Mouse (Mus musculus): ENCODE data around the gene Sin3b. TPM values are rescaled to one million over a fixed set of nuclear protein-coding genes. Genes with fewer than 3 reads are reported as not detected.
"Not testable (repeated sequence)": the region's sequence is repeated elsewhere in the genome, so short reads cannot be mapped to it uniquely, and the experiment has no call there.

The Sin3b gene
- 100 to 1,000 TPM; 113 to 127 TPM for total RNA-seq (2021)
- long read RNA-seq, experiment 1, full-length matches to known transcripts, result 55 of 70 reads
- long read RNA-seq, experiment 1, partial matches to known transcripts, result 14 of 70 reads
- long read RNA-seq, experiment 1, other reads (novel, unspliced or antisense), result 1 of 70 reads
- long read RNA-seq, experiment 2, full-length matches to known transcripts, result 45 of 62 reads
- long read RNA-seq, experiment 2, partial matches to known transcripts, result 13 of 62 reads
- long read RNA-seq, experiment 2, other reads (novel, unspliced or antisense), result 4 of 62 reads

- DNase-seq (ENCODE audit: low spot score in 2 of 2), result peak; percentile 93 to 97
Observed at GRCm38 (mm10) chr8:72722769-72723650, at the start of gene Sin3b. Gene Sin3b (plus strand): TSS chr8:72723285.

- no peak for DNase-seq (ENCODE audit: low spot score in 2 of 2)
Observed at GRCm38 (mm10) chr8:72674184-72674583, 48.9 kb upstream of the Sin3b start.

- DNase-seq (ENCODE audit: low spot score in 2 of 2), result no peak
Observed at GRCm38 (mm10) chr8:72676436-72676835, 46.6 kb upstream of the Sin3b start.

GRCm38 (mm10) chr8:72676844-72677243 is 46.2 kb upstream of the Sin3b start:
- DNase-seq (ENCODE audit: low spot score in 2 of 2), result not testable (repeated sequence)

- no peak for DNase-seq (ENCODE audit: low spot score in 2 of 2)
Observed at GRCm38 (mm10) chr8:72677331-72677730, 45.8 kb upstream of the Sin3b start.

GRCm38 (mm10) chr8:72680133-72680532 is 43.0 kb upstream of the Sin3b start:
- peak; percentile 35 to 53 for DNase-seq (ENCODE audit: low spot score in 2 of 2)

GRCm38 (mm10) chr8:72682051-72682687 is 40.9 kb upstream of the Sin3b start:
- no peak for DNase-seq (ENCODE audit: low spot score in 2 of 2)

- DNase-seq (ENCODE audit: low spot score in 2 of 2), result no peak
Observed at GRCm38 (mm10) chr8:72683010-72683521, 40.0 kb upstream of the Sin3b start.

GRCm38 (mm10) chr8:72683572-72684099 is 39.4 kb upstream of the Sin3b start:
- DNase-seq (ENCODE audit: low spot score in 2 of 2), result not testable (repeated sequence)

GRCm38 (mm10) chr8:72698349-72698926 is 24.6 kb upstream of the Sin3b start:
- no peak for DNase-seq (ENCODE audit: low spot score in 2 of 2)

- DNase-seq (ENCODE audit: low spot score in 2 of 2), result no peak
Observed at GRCm38 (mm10) chr8:72712569-72712968, 10.5 kb upstream of the Sin3b start.

- no peak for DNase-seq (ENCODE audit: low spot score in 2 of 2)
Observed at GRCm38 (mm10) chr8:72716594-72716993, 6.5 kb upstream of the Sin3b start.

GRCm38 (mm10) chr8:72720541-72720940 is 2.5 kb upstream of the Sin3b start:
- no peak for DNase-seq (ENCODE audit: low spot score in 2 of 2)

- DNase-seq (ENCODE audit: low spot score in 2 of 2), result peak in 1 of 2 experiments; percentile 46
Observed at GRCm38 (mm10) chr8:72723651-72724001, 541 bp downstream of the Sin3b start.

- DNase-seq (ENCODE audit: low spot score in 2 of 2), result no peak
Observed at GRCm38 (mm10) chr8:72728636-72729035, 5.6 kb downstream of the Sin3b start.

- DNase-seq (ENCODE audit: low spot score in 2 of 2), result no peak
Observed at GRCm38 (mm10) chr8:72735001-72735400, 11.9 kb downstream of the Sin3b start.

- no peak for DNase-seq (ENCODE audit: low spot score in 2 of 2)
Observed at GRCm38 (mm10) chr8:72736868-72737267, 13.8 kb downstream of the Sin3b start.

GRCm38 (mm10) chr8:72746061-72746460 is 23.0 kb downstream of the Sin3b start:
- no peak for DNase-seq (ENCODE audit: low spot score in 2 of 2)

- DNase-seq (ENCODE audit: low spot score in 2 of 2), result no peak
Observed at GRCm38 (mm10) chr8:72749846-72750245, 26.8 kb downstream of the Sin3b start.

- DNase-seq (ENCODE audit: low spot score in 2 of 2), result peak in 1 of 2 experiments; percentile 13
Observed at GRCm38 (mm10) chr8:72750266-72750665, 27.2 kb downstream of the Sin3b start.

GRCm38 (mm10) chr8:72751126-72751525 is 28.0 kb downstream of the Sin3b start:
- DNase-seq (ENCODE audit: low spot score in 2 of 2), result peak in 1 of 2 experiments; percentile 12

Data from gastrocnemius, postnatal 4 days (tissue).